Mouse (Mus musculus) liver, postnatal 0 days (tissue): ENCODE results near the gene Rbl1.

Experiments
- CTCF ChIP-seq: sonication (generic); IDR thresholded peaks from 2 replicates; pipeline ENCODE4 v1.5.1; 2016; ENCODE audit warnings: antibody characterized with exemption, low read depth
- EP300 ChIP-seq: IDR thresholded peaks from 2 replicates; pipeline ENCODE4 v1.6.1; 2016; ENCODE audit warnings: antibody characterized with exemption, low read depth, mild to moderate bottlenecking

DNA sequence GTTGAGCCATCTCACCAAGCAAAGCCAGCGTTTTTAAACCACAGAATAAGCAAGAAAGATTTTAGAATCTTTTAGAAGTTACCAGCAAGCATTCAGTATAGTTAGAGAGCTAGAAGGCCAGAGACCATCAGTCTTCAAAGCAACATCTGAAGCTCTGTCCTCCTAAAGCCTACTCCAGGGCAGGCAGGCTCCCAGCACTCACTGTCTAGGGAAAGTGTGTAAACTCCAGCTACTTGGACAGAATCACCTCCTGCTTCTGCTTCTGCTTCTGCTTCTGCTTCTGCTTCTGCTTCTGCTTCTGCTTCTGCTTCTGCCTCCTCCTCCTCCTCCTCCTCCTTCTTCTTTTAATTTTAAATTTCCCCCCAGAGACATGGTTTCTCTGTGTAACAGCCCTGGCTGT lies 48.3 kb downstream of the Rbl1 start:
- TF ChIP-seq CTCF (no peak), EP300 (no peak)
